Mouse (Mus musculus): ENCODE measurements around the gene Tgm7. TPM values are rescaled to one million over a fixed set of nuclear protein-coding genes. Genes with fewer than 3 reads are reported as not detected.

Tgm7 gene
- not detected for polyA plus RNA-seq (2014; fragmentation: Illumina TruSeq; extraction: RNeasy Lipid Tissue Mini Kit (QIAGEN cat#74804); ENCODE audit: low replicate concordance)

GRCm38 (mm10) chr2:121109695-121110094 is at the start of gene Tgm7:
Gene Tgm7 (minus strand): TSS chr2:121109795.

GRCm38 (mm10) chr2:121140018-121140882 is 30.7 kb upstream of the Tgm7 start, which contains the start of the genes Adal and Lcmt2:
Gene Adal (plus strand): TSS chr2:121140428.
Gene Lcmt2 (minus strand): TSS chr2:121140653.

GRCm38 (mm10) chr2:121085480-121086185 is 24.0 kb downstream of the Tgm7 start, which contains the start of gene Tgm5:
Gene Tgm5 (minus strand): TSS chr2:121085841.

Other genes starting within 250 kb of the Tgm7 start
- 21.6 TPM for gene Ubr1, start 139.1 kb downstream of the Tgm7 start, polyA plus RNA-seq (2014; fragmentation: Illumina TruSeq; extraction: RNeasy Lipid Tissue Mini Kit (QIAGEN cat#74804); ENCODE audit: low replicate concordance)
- gene Tmem62, start 132.8 kb downstream of the Tgm7 start, polyA plus RNA-seq (2014; fragmentation: Illumina TruSeq; extraction: RNeasy Lipid Tissue Mini Kit (QIAGEN cat#74804); ENCODE audit: low replicate concordance), result 32.7 TPM
- gene Ccndbp1, start 101.4 kb downstream of the Tgm7 start, polyA plus RNA-seq (2014; fragmentation: Illumina TruSeq; extraction: RNeasy Lipid Tissue Mini Kit (QIAGEN cat#74804); ENCODE audit: low replicate concordance), result 36.2 TPM
- gene Epb42, start 72.7 kb downstream of the Tgm7 start, polyA plus RNA-seq (2014; fragmentation: Illumina TruSeq; extraction: RNeasy Lipid Tissue Mini Kit (QIAGEN cat#74804); ENCODE audit: low replicate concordance), result 1.8 TPM
- not detected for gene Tgm5, start 24.0 kb downstream of the Tgm7 start, polyA plus RNA-seq (2014; fragmentation: Illumina TruSeq; extraction: RNeasy Lipid Tissue Mini Kit (QIAGEN cat#74804); ENCODE audit: low replicate concordance)
- gene Adal, start 30.6 kb upstream of the Tgm7 start, polyA plus RNA-seq (2014; fragmentation: Illumina TruSeq; extraction: RNeasy Lipid Tissue Mini Kit (QIAGEN cat#74804); ENCODE audit: low replicate concordance), result 21.5 TPM
- 2.7 TPM for gene Lcmt2, start 30.9 kb upstream of the Tgm7 start, polyA plus RNA-seq (2014; fragmentation: Illumina TruSeq; extraction: RNeasy Lipid Tissue Mini Kit (QIAGEN cat#74804); ENCODE audit: low replicate concordance)
- 76.0 TPM for gene Tubgcp4, start 60.9 kb upstream of the Tgm7 start, polyA plus RNA-seq (2014; fragmentation: Illumina TruSeq; extraction: RNeasy Lipid Tissue Mini Kit (QIAGEN cat#74804); ENCODE audit: low replicate concordance)
- gene Zscan29, start 61.3 kb upstream of the Tgm7 start, polyA plus RNA-seq (2014; fragmentation: Illumina TruSeq; extraction: RNeasy Lipid Tissue Mini Kit (QIAGEN cat#74804); ENCODE audit: low replicate concordance), result 23.1 TPM
- 4.9 TPM for gene Trp53bp1, start 161.6 kb upstream of the Tgm7 start, polyA plus RNA-seq (2014; fragmentation: Illumina TruSeq; extraction: RNeasy Lipid Tissue Mini Kit (QIAGEN cat#74804); ENCODE audit: low replicate concordance)
- gene Map1a, start 179.8 kb upstream of the Tgm7 start, polyA plus RNA-seq (2014; fragmentation: Illumina TruSeq; extraction: RNeasy Lipid Tissue Mini Kit (QIAGEN cat#74804); ENCODE audit: low replicate concordance), result 0.41 TPM
- gene Ppip5k1, start 245.6 kb upstream of the Tgm7 start, polyA plus RNA-seq (2014; fragmentation: Illumina TruSeq; extraction: RNeasy Lipid Tissue Mini Kit (QIAGEN cat#74804); ENCODE audit: low replicate concordance), result 21.1 TPM
- gene Ckmt1, start 247.9 kb upstream of the Tgm7 start, polyA plus RNA-seq (2014; fragmentation: Illumina TruSeq; extraction: RNeasy Lipid Tissue Mini Kit (QIAGEN cat#74804); ENCODE audit: low replicate concordance), result 165 TPM